Mouse (Mus musculus): ENCODE data around the gene 0610037L13Rik. TPM values are rescaled to one million over a fixed set of nuclear protein-coding genes. Genes with fewer than 3 reads are reported as not detected.

The 0610037L13Rik gene
- 10 to 100 TPM; 56.6 to 62.9 TPM for total RNA-seq (2021)
- long read RNA-seq, experiment 1, transcript 0610037L13Rik-206 (7 exons, 835 nt) = minor isoform, 7 of 44 reads
- long read RNA-seq, experiment 1, transcript 0610037L13Rik-207 (7 exons, 1,551 nt) = minor isoform, 8 of 44 reads
- long read RNA-seq, experiment 1, transcript 0610037L13Rik-212 (8 exons, 2,997 nt) = major isoform, 16 of 44 reads
- long read RNA-seq, experiment 1, partial matches to known transcripts = 10 of 44 reads
- long read RNA-seq, experiment 1, other reads (novel, unspliced or antisense) = 3 of 44 reads
- long read RNA-seq, experiment 2, transcript 0610037L13Rik-206 (7 exons, 835 nt) = major isoform, 16 of 45 reads
- long read RNA-seq, experiment 2, transcript 0610037L13Rik-207 (7 exons, 1,551 nt) = minor isoform, 7 of 45 reads
- long read RNA-seq, experiment 2, transcript 0610037L13Rik-212 (8 exons, 2,997 nt) = minor isoform, 5 of 45 reads
- long read RNA-seq, experiment 2, partial matches to known transcripts = 6 of 45 reads
- long read RNA-seq, experiment 2, other reads (novel, unspliced or antisense) = 10 of 45 reads

- no peak for TF ChIP-seq CTCF (IDR thresholded peaks at IDR 0.05)
- peak within 1 kb of the TSS; percentile 61 for H3K4me3 ChIP-seq
- intact Hi-C loops (cut with DNase I) = loop anchor here (1.0 to 5.0 kb wide), 4 partner anchors 11 to 437 kb away; partner anchors contain the start of genes Coa7, Lrp8 and Magoh
- peak; percentile 94 to 95 for DNase-seq (ENCODE audit: extremely low spot score in 1 of 2, low spot score in 2 of 2)
- H3K27ac ChIP-seq = peak within 1 kb of the TSS; percentile 94
Observed at GRCm38 (mm10) chr4:107889731-107890432, at the start of gene 0610037L13Rik. Gene 0610037L13Rik, plus strand, starts transcription at chr4:107889813.

GRCm38 (mm10) chr4:107843687-107844086 lies 45.9 kb upstream of the 0610037L13Rik start:
- intact Hi-C loops (cut with DNase I) = loop anchor here (2.0 kb wide), 1 partner anchor 41 kb away; the partner anchor contains the start of gene Lrp8
- Histone ChIP-seq H3K4me3 (no peak overlapping the region), H3K27ac (no peak overlapping the region)
- DNase-seq (ENCODE audit: extremely low spot score in 1 of 2, low spot score in 2 of 2) = no peak
- TF ChIP-seq CTCF (IDR thresholded peaks at IDR 0.05) = no peak

- intact Hi-C loops (cut with DNase I) = loop anchor here (1.0 to 5.0 kb wide), 3 partner anchors 42 to 233 kb away; partner anchors contain the start of gene Lrp8
- peak; percentile 69 to 80 for DNase-seq (ENCODE audit: extremely low spot score in 1 of 2, low spot score in 2 of 2)
- TF ChIP-seq CTCF (IDR thresholded peaks at IDR 0.05) = peak; percentile 96
- Histone ChIP-seq H3K27ac (no peak overlapping the region), H3K4me3 (no peak overlapping the region)
Observed at GRCm38 (mm10) chr4:107844971-107845370, 44.6 kb upstream of the 0610037L13Rik start.

DNA sequence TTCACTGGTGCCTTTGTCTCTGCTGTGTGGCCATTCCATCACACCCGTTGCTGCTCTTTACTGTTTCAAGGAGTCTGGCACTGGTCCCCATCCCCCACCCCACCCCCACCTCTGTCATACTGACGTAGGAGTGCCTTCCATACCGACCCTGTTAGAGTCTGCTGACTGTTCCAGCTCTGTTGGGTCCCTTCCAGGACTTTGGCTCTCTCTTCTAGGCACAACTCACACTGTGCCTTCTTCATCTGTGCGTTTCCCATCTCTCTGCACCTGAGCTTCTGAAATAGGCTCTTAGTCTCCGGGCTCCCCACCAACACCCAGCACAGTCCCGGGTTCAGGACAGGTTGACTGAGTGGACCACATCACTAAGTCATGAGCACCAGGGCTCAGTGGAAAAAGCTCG lies 42.8 kb upstream of the 0610037L13Rik start:
- DNase-seq (ENCODE audit: extremely low spot score in 1 of 2, low spot score in 2 of 2) = no peak
- intact Hi-C loops (cut with DNase I) = loop anchor here (5.0 kb wide), 1 partner anchor 234 kb away; no protein-coding TSS in a partner anchor
- Histone ChIP-seq H3K4me3 (no peak overlapping the region), H3K27ac (no peak overlapping the region)
- TF ChIP-seq CTCF (IDR thresholded peaks at IDR 0.05) = no peak

GRCm38 (mm10) chr4:107848546-107848945 lies 41.1 kb upstream of the 0610037L13Rik start:
- Histone ChIP-seq H3K27ac (no peak overlapping the region), H3K4me3 (no peak overlapping the region)
- DNase-seq (ENCODE audit: extremely low spot score in 1 of 2, low spot score in 2 of 2) = no peak
- TF ChIP-seq CTCF (IDR thresholded peaks at IDR 0.05) = no peak
- intact Hi-C loops (cut with DNase I) = loop anchor here (5.0 kb wide), 1 partner anchor 236 kb away; no protein-coding TSS in a partner anchor

- TF ChIP-seq CTCF (IDR thresholded peaks at IDR 0.05) = no peak
- intact Hi-C loops (cut with DNase I) = loop anchor here (5.0 kb wide), 1 partner anchor 237 kb away; no protein-coding TSS in a partner anchor
Observed at GRCm38 (mm10) chr4:107849621-107850020, 40.0 kb upstream of the 0610037L13Rik start.

GRCm38 (mm10) chr4:107850091-107850490 lies 39.5 kb upstream of the 0610037L13Rik start:
- Histone ChIP-seq H3K27ac (no peak overlapping the region), H3K4me3 (no peak overlapping the region)
- DNase-seq (ENCODE audit: extremely low spot score in 1 of 2, low spot score in 2 of 2) = no peak
- intact Hi-C loops (cut with DNase I) = no loop called here
- TF ChIP-seq CTCF (IDR thresholded peaks at IDR 0.05) = no peak

More at GRCm38 (mm10) chr4:107849621-107850020, 40.0 kb upstream of the 0610037L13Rik start:
- H3K4me3 ChIP-seq = no peak overlapping the region
- H3K27ac ChIP-seq = no peak overlapping the region
- DNase-seq (ENCODE audit: extremely low spot score in 1 of 2, low spot score in 2 of 2) = no peak

DNA sequence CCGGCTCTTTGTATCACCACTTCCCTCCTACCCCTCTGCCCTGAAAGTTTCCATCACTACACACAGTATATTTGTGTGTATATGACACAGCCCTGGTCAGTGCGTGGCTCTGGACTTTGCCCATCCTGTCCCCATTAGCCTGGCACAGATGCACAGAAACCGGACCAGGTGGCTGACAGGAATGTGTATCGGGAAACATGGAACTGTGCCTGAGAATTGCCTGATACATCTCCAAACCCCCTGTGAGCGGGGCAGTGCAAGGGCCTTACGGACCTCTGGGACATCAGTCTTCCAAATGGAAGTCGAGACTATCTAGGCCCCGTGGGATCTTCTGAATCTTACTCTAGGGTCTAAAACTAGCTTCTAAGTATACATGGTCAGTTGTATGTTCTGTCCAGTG lies 36.3 kb upstream of the 0610037L13Rik start:
- TF ChIP-seq CTCF (IDR thresholded peaks at IDR 0.05) = no peak
- DNase-seq (ENCODE audit: extremely low spot score in 1 of 2, low spot score in 2 of 2) = no peak
- Histone ChIP-seq H3K4me3 (no peak overlapping the region), H3K27ac (no peak overlapping the region)
- intact Hi-C loops (cut with DNase I) = no loop called here

- no peak overlapping the region for H3K27ac ChIP-seq
- no peak for TF ChIP-seq CTCF (IDR thresholded peaks at IDR 0.05)
- DNase-seq (ENCODE audit: extremely low spot score in 1 of 2, low spot score in 2 of 2) = no peak
- intact Hi-C loops (cut with DNase I) = no loop called here
- H3K4me3 ChIP-seq = no peak overlapping the region
Observed at GRCm38 (mm10) chr4:107853836-107854235, 35.8 kb upstream of the 0610037L13Rik start.

- intact Hi-C loops (cut with DNase I) = no loop called here
- Histone ChIP-seq H3K4me3 (no peak overlapping the region), H3K27ac (no peak overlapping the region)
- peak; percentile 43 for TF ChIP-seq CTCF (IDR thresholded peaks at IDR 0.05)
- no peak for DNase-seq (ENCODE audit: extremely low spot score in 1 of 2, low spot score in 2 of 2)
Observed at GRCm38 (mm10) chr4:107856958-107857686, 32.5 kb upstream of the 0610037L13Rik start.

GRCm38 (mm10) chr4:107858995-107859394 lies 30.6 kb upstream of the 0610037L13Rik start:
- TF ChIP-seq CTCF (IDR thresholded peaks at IDR 0.05) = no peak

More at GRCm38 (mm10) chr4:107858995-107859394, 30.6 kb upstream of the 0610037L13Rik start:
- Histone ChIP-seq H3K4me3 (no peak overlapping the region), H3K27ac (no peak overlapping the region)
- intact Hi-C loops (cut with DNase I) = no loop called here
- DNase-seq (ENCODE audit: extremely low spot score in 1 of 2, low spot score in 2 of 2) = no peak

Data from left cerebral cortex, adult 2 months (tissue).